Mouse (Mus musculus) frontal cortex, postnatal 36 days (tissue): ENCODE measurements at regions not wholly inside any gene's neighbourhood (a gene's known extent, or its start where the extent isn't known, plus 50 kb on each side); places are given as distances from the start of the nearest gene placed in this dataset.

ENCODE experiments used
- DNase-seq, 2 experiments: peaks; one replicate each; pipeline ENCODE4 v3.0.0; 2022; ENCODE audit warnings: low spot score in 2 of 2

- DNase-seq: no peak
These were observed 62.8 kb upstream of the Cacna2d3 start for GRCm38 (mm10) chr14:29784506-29784905.

- DNase-seq: no peak
These were observed 64.8 kb upstream of the Cacna2d3 start for GRCm38 (mm10) chr14:29786431-29786830.

- DNase-seq: no peak
These were observed 66.1 kb upstream of the Cacna2d3 start for GRCm38 (mm10) chr14:29787796-29788195.

- DNase-seq: no peak
These were observed 66.7 kb upstream of the Cacna2d3 start for GRCm38 (mm10) chr14:29788351-29788750.

GRCm38 (mm10) chr14:29795325-29795724, 73.7 kb upstream of the Cacna2d3 start:
- no peak for DNase-seq

- no peak for DNase-seq
These were observed 74.7 kb upstream of the Cacna2d3 start for GRCm38 (mm10) chr14:29796396-29796795.

- no peak for DNase-seq
These were observed 78.2 kb upstream of the Cacna2d3 start for GRCm38 (mm10) chr14:29799852-29800251.

GRCm38 (mm10) chr14:29805234-29805633, 83.6 kb upstream of the Cacna2d3 start:
- DNase-seq: no peak

- no peak for DNase-seq
These were observed 86.2 kb upstream of the Cacna2d3 start for GRCm38 (mm10) chr14:29807881-29808280.

- peak in 1 of 2 experiments; percentile 5 for DNase-seq
These were observed 93.0 kb upstream of the Cacna2d3 start for GRCm38 (mm10) chr14:29814626-29815025.

GRCm38 (mm10) chr14:29817548-29817947, 95.9 kb upstream of the Cacna2d3 start:
- DNase-seq: peak in 1 of 2 experiments; percentile 22

- DNase-seq: peak; percentile 31 to 62
These were observed 96.6 kb upstream of the Cacna2d3 start for GRCm38 (mm10) chr14:29818251-29818650.

- peak; percentile 47 to 56 for DNase-seq
These were observed 97.1 kb upstream of the Cacna2d3 start for GRCm38 (mm10) chr14:29818751-29819150.

- peak in 1 of 2 experiments; percentile 18 for DNase-seq
These were observed 115.4 kb upstream of the Cacna2d3 start for GRCm38 (mm10) chr14:29837063-29837462.

GRCm38 (mm10) chr14:29839576-29839975, 117.9 kb upstream of the Cacna2d3 start:
- DNase-seq: no peak

GRCm38 (mm10) chr14:29841361-29842117, 119.9 kb upstream of the Cacna2d3 start:
- peak in 1 of 2 experiments; percentile 26 for DNase-seq

- peak in 1 of 2 experiments; percentile 38 for DNase-seq
These were observed 120.4 kb upstream of the Selenok start for GRCm38 (mm10) chr14:29847661-29848060.

GRCm38 (mm10) chr14:29851286-29851685, 116.8 kb upstream of the Selenok start:
- no peak for DNase-seq

GRCm38 (mm10) chr14:29851956-29852725, 116.0 kb upstream of the Selenok start:
- DNase-seq: no peak

- DNase-seq: no peak
These were observed 106.1 kb upstream of the Selenok start for GRCm38 (mm10) chr14:29862032-29862431.

- DNase-seq: peak; percentile 62 to 71
These were observed 101.4 kb upstream of the Selenok start for GRCm38 (mm10) chr14:29866455-29867275.

- peak in 1 of 2 experiments; percentile 33 for DNase-seq
These were observed 100.8 kb upstream of the Selenok start for GRCm38 (mm10) chr14:29867311-29867710.
